Mouse (Mus musculus): ENCODE data around the gene Mc1r. TPM values are rescaled to one million over a fixed set of nuclear protein-coding genes. Genes with fewer than 3 reads are reported as not detected.
"Not testable (repeated sequence)": the region's sequence is repeated elsewhere in the genome, so short reads cannot be mapped to it uniquely, and the experiment has no call there.

Mc1r gene
- total and polyA plus RNA-seq, 3 experiments, result 0.31 to 0.45 TPM; not detected in 1

- no peak for DNase-seq (ENCODE audit: low read depth, low spot score)
- Histone ChIP-seq H3K27me3 (ENCODE audit: control insufficient read depth in 1 of 2, insufficient read depth in 2 of 2, low read length in 2 of 2) (no peaks in the 10 kb centered on the region), H3K9me3 (replicated peaks; ENCODE audit: insufficient read depth, low read length) (0 out of 2 replicates have a peak, but pooled peaks cover 2% of the 10 kb centered on the region), H3K4me3 (ENCODE audit: control insufficient read depth in 1 of 2, insufficient read depth in 1 of 2, low read depth in 2 of 2, low read length in 2 of 2) (no peak overlapping the region), H3K9ac (ENCODE audit: control insufficient read depth, low read depth, low read length, poor library complexity, severe bottlenecking) (no peak overlapping the region), H3K79me2 (ENCODE audit: control insufficient read depth, insufficient read depth, low read length, poor library complexity) (no peaks in the 10 kb centered on the region), H3K27ac (ENCODE audit: control insufficient read depth, low read depth, low read length) (no peak overlapping the region), H3K36me3 (ENCODE audit: control insufficient read depth in 1 of 2, insufficient read depth in 2 of 2, low read length in 2 of 2) (no peaks in the 10 kb centered on the region; a peak in 1 of 4 replicates), H3K4me1 (ENCODE audit: control insufficient read depth in 1 of 2, insufficient read depth in 2 of 2, low read length in 2 of 2) (no peaks in the 10 kb centered on the region)
- TF ChIP-seq TBP (IDR thresholded peaks at IDR 0.05; ENCODE audit: low read depth, low read length) (no peak), ELF1 (IDR thresholded peaks at IDR 0.05; ENCODE audit: low read depth, low read length) (no peak), E2F4 (IDR thresholded peaks at IDR 0.05; ENCODE audit: borderline replicate concordance, low read depth, low read length) (no peak), TAL1 (IDR thresholded peaks at IDR 0.05; ENCODE audit: low read length) (no peak)
Observed at GRCm38 (mm10) chr8:123428343-123428893, 21.5 kb downstream of the Mc1r start.

- H3K9me3 ChIP-seq (replicated peaks; ENCODE audit: insufficient read depth, low read length), result 0 out of 2 replicates have a peak, but pooled peaks cover 2% of the 10 kb centered on the region
- no peaks in the 10 kb centered on the region for H3K4me1 ChIP-seq (ENCODE audit: control insufficient read depth in 1 of 2, insufficient read depth in 2 of 2, low read length in 2 of 2)
- no peaks in the 10 kb centered on the region for H3K79me2 ChIP-seq (ENCODE audit: control insufficient read depth, insufficient read depth, low read length, poor library complexity)
- no peaks in the 10 kb centered on the region for H3K27me3 ChIP-seq (ENCODE audit: control insufficient read depth in 1 of 2, insufficient read depth in 2 of 2, low read length in 2 of 2)
- TF ChIP-seq TAL1 (IDR thresholded peaks at IDR 0.05; ENCODE audit: low read length), result no peak
- no peak for TF ChIP-seq MXI1 (IDR thresholded peaks at IDR 0.05; ENCODE audit: low read depth, low read length)
- no peak for TF ChIP-seq POLR2AphosphoS2 (IDR thresholded peaks at IDR 0.05; ENCODE audit: low read length)
- TF ChIP-seq MYB (IDR thresholded peaks at IDR 0.05; ENCODE audit: low read depth, low read length), result no peak
- TF ChIP-seq CTCF (IDR thresholded peaks at IDR 0.05 in 2 of 3, conservative IDR thresholded peaks at IDR 0.05 in 1 of 3; ENCODE audit: control insufficient read depth in 1 of 3, insufficient read depth in 1 of 3, low read depth in 2 of 3, low read length in 3 of 3, poor library complexity in 1 of 3, severe bottlenecking in 1 of 3), result no peak
- no peak for TF ChIP-seq POLR2AphosphoS5 (IDR thresholded peaks at IDR 0.05; ENCODE audit: borderline replicate concordance, low read depth, low read length)
- no peak for TF ChIP-seq NRF1 (IDR thresholded peaks at IDR 0.05; ENCODE audit: insufficient read depth, low read depth, low read length, poor library complexity, severe bottlenecking)
- no peak for TF ChIP-seq NELFE (IDR thresholded peaks at IDR 0.05; ENCODE audit: low read depth, low read length)
- no peak for TF ChIP-seq MAFK (IDR thresholded peaks at IDR 0.05; ENCODE audit: borderline replicate concordance, low read depth, low read length)
- no peak for TF ChIP-seq USF1 (IDR thresholded peaks at IDR 0.05; ENCODE audit: low read depth, low read length)
- TF ChIP-seq EP300 (IDR thresholded peaks at IDR 0.05; ENCODE audit: low read depth in 1 of 2, low read length in 2 of 2), result no peak
- no peak for TF ChIP-seq RAD21 (IDR thresholded peaks at IDR 0.05; ENCODE audit: low read depth, low read length)
- no peak for TF ChIP-seq TBP (IDR thresholded peaks at IDR 0.05; ENCODE audit: low read depth, low read length)
- no peak for TF ChIP-seq E2F4 (IDR thresholded peaks at IDR 0.05; ENCODE audit: borderline replicate concordance, low read depth, low read length)
- TF ChIP-seq MEF2A (IDR thresholded peaks at IDR 0.05; ENCODE audit: extremely low read depth, insufficient replicate concordance, low read depth, low read length, poor library complexity, severe bottlenecking), result no peak
- TF ChIP-seq ZC3H11A (IDR thresholded peaks at IDR 0.05; ENCODE audit: low read depth, low read length), result no peak
- TF ChIP-seq SMC3 (IDR thresholded peaks at IDR 0.05; ENCODE audit: low read depth, low read length), result no peak
- H3K9ac ChIP-seq (ENCODE audit: control insufficient read depth, low read depth, low read length, poor library complexity, severe bottlenecking), result no peak overlapping the region
- no peak for DNase-seq (ENCODE audit: low read depth, low spot score)
- H3K36me3 ChIP-seq (ENCODE audit: control insufficient read depth in 1 of 2, insufficient read depth in 2 of 2, low read length in 2 of 2), result no peaks in the 10 kb centered on the region; a peak in 1 of 4 replicates
- H3K27ac ChIP-seq (ENCODE audit: control insufficient read depth, low read depth, low read length), result no peak overlapping the region
- no peak overlapping the region for H3K4me3 ChIP-seq (ENCODE audit: control insufficient read depth in 1 of 2, insufficient read depth in 1 of 2, low read depth in 2 of 2, low read length in 2 of 2)
Observed at GRCm38 (mm10) chr8:123428939-123429721, 22.2 kb downstream of the Mc1r start.

- H3K27me3 ChIP-seq (ENCODE audit: control insufficient read depth in 1 of 2, insufficient read depth in 2 of 2, low read length in 2 of 2); H3K9ac ChIP-seq (ENCODE audit: control insufficient read depth, low read depth, low read length, poor library complexity, severe bottlenecking); H3K4me3 ChIP-seq (ENCODE audit: control insufficient read depth in 1 of 2, insufficient read depth in 1 of 2, low read depth in 2 of 2, low read length in 2 of 2); H3K9me3 ChIP-seq (replicated peaks; ENCODE audit: insufficient read depth, low read length); H3K36me3 ChIP-seq (ENCODE audit: control insufficient read depth in 1 of 2, insufficient read depth in 2 of 2, low read length in 2 of 2); DNase-seq (ENCODE audit: low read depth, low spot score); H3K79me2 ChIP-seq (ENCODE audit: control insufficient read depth, insufficient read depth, low read length, poor library complexity); H3K4me1 ChIP-seq (ENCODE audit: control insufficient read depth in 1 of 2, insufficient read depth in 2 of 2, low read length in 2 of 2); H3K27ac ChIP-seq (ENCODE audit: control insufficient read depth, low read depth, low read length): not testable (repeated sequence)
Observed at GRCm38 (mm10) chr8:123429722-123430013, 22.8 kb downstream of the Mc1r start.

GRCm38 (mm10) chr8:123430936-123431335 lies 24.0 kb downstream of the Mc1r start:
- not testable (repeated sequence) for H3K9me3 ChIP-seq (replicated peaks; ENCODE audit: insufficient read depth, low read length); H3K27me3 ChIP-seq (ENCODE audit: control insufficient read depth in 1 of 2, insufficient read depth in 2 of 2, low read length in 2 of 2); H3K9ac ChIP-seq (ENCODE audit: control insufficient read depth, low read depth, low read length, poor library complexity, severe bottlenecking); H3K4me3 ChIP-seq (ENCODE audit: control insufficient read depth in 1 of 2, insufficient read depth in 1 of 2, low read depth in 2 of 2, low read length in 2 of 2); H3K36me3 ChIP-seq (ENCODE audit: control insufficient read depth in 1 of 2, insufficient read depth in 2 of 2, low read length in 2 of 2); H3K79me2 ChIP-seq (ENCODE audit: control insufficient read depth, insufficient read depth, low read length, poor library complexity); H3K27ac ChIP-seq (ENCODE audit: control insufficient read depth, low read depth, low read length); DNase-seq (ENCODE audit: low read depth, low spot score); H3K4me1 ChIP-seq (ENCODE audit: control insufficient read depth in 1 of 2, insufficient read depth in 2 of 2, low read length in 2 of 2)
